Mouse (Mus musculus) kidney, postnatal 0 days (tissue): ENCODE data around the gene Tspan6. TPM values are rescaled to one million over a fixed set of nuclear protein-coding genes. Genes with fewer than 3 reads are reported as not detected.
A peak's percentile ranks its signal among the peaks of the same experiment; 100 is the strongest.

Experiments
- ATAC-seq: fragments of 200-750 bp; cut with Nextera tagmentation; replicated peaks from 2 replicates; pipeline ENCODE4 v1.8.0; 2017; ENCODE audit warnings: low read depth, moderate number of reproducible peaks, moderate TSS enrichment, moderate library complexity; ENCODE audit not compliant: low FRiP score
- DNase-seq: peaks from one replicate; pipeline ENCODE4 v3.0.0-alpha.2; 2016; ENCODE audit warnings: low spot score
- H3K27ac ChIP-seq: fragments of 300-500 bp; sonication (generic); 2 replicates; pipeline ENCODE4 v1.5.1; 2014; ENCODE audit warnings: mild to moderate bottlenecking
- H3K27me3 ChIP-seq: fragments of 300-500 bp; sonication (generic); 2 replicates; pipeline ENCODE4 v1.6.1; 2014; ENCODE audit warnings: low read length, mixed read lengths; ENCODE audit not compliant: insufficient read depth
- H3K36me3 ChIP-seq: fragments of 300-500 bp; sonication (generic); 2 replicates; pipeline ENCODE4 v1.6.1; 2014; ENCODE audit warnings: low read length, mixed read lengths; ENCODE audit not compliant: insufficient read depth
- H3K4me1 ChIP-seq: fragments of 300-500 bp; sonication (generic); replicated peaks from 2 replicates; pipeline ENCODE4 v1.6.1; 2014; ENCODE audit warnings: antibody characterized with exemption, low read length, mixed read lengths; ENCODE audit not compliant: insufficient read depth
- H3K4me2 ChIP-seq: fragments of 300-500 bp; sonication (generic); 2 replicates; pipeline ENCODE4 v1.6.1; 2014; ENCODE audit warnings: mild to moderate bottlenecking, low read length, moderate library complexity, mixed read lengths
- H3K4me3 ChIP-seq: fragments of 300-500 bp; sonication (generic); replicated peaks from 2 replicates; pipeline ENCODE4 v1.5.1; 2014; ENCODE audit warnings: low read depth, low read length
- H3K9ac ChIP-seq: fragments of 300-500 bp; sonication (generic); 2 replicates; pipeline ENCODE4 v1.6.1; 2014; ENCODE audit warnings: low read depth, low read length
- H3K9me3 ChIP-seq: fragments of 300-500 bp; sonication (generic); replicated peaks from 2 replicates; pipeline ENCODE4 v1.6.1; 2016; ENCODE audit warnings: low read length, inconsistent platforms, mixed read lengths
- CTCF ChIP-seq: IDR thresholded peaks from 2 replicates; pipeline ENCODE4 v1.5.1; 2016; ENCODE audit warnings: antibody characterized with exemption, low read depth, mild to moderate bottlenecking, moderate library complexity
- WGBS: fragments of 180-500 bp; shearing (Covaris S2); extraction: QIAGEN DNeasy Blood & Tissue Kit; methylation state at CpG from one replicate; pipeline ENCODE4 v1.1.7; 2014; 5-methylcytosine and 5-hydroxymethylcytosine counted together
- polyA plus RNA-seq: library from polyadenylated mRNA; unstranded; fragments of >200 nt; fragmentation: Nextera tagmentation; extraction: Ambion mirVana; gene quantifications from 2 replicates; pipeline ENCODE4 v1.2.1, GENCODE M21; 2015

The Tspan6 gene
- polyA plus RNA-seq = 141 and 146 TPM in 2 replicates

GRCm38 (mm10) chrX:133898014-133898542 is at the start of gene Tspan6:
TSS of gene Tspan6 (minus strand) at chrX:133898429.
- Histone ChIP-seq H3K36me3 (no peaks in the 10 kb centered on the region), H3K4me2 (peak within 1 kb of the TSS; percentile 60), H3K27ac (no peak within 1 kb of the TSS), H3K9ac (peak within 1 kb of the TSS; percentile 70), H3K4me3 (peak within 1 kb of the TSS; percentile 51), H3K4me1 (no peaks in the 10 kb centered on the region), H3K9me3 (no peaks in the 10 kb centered on the region), H3K27me3 (no peaks in the 10 kb centered on the region)
- DNase-seq = peak; percentile 91
- 27% methylated on average over 33 of the region's 33 CpGs for WGBS
- TF ChIP-seq CTCF = peak; percentile 62
- peak; percentile 82 for ATAC-seq

GRCm38 (mm10) chrX:133947427-133947826 is 49.2 kb upstream of the Tspan6 start:
- ATAC-seq = peak; percentile 63; the same call in 1 of the 2 replicates

GRCm38 (mm10) chrX:133939561-133939960 is 41.3 kb upstream of the Tspan6 start:
- DNase-seq (no peak), ATAC-seq (no peak)
- Histone ChIP-seq H3K4me1 (no peaks in the 10 kb centered on the region), H3K27ac (no peak overlapping the region), H3K27me3 (no peaks in the 10 kb centered on the region), H3K4me2 (no peak overlapping the region), H3K36me3 (no peaks in the 10 kb centered on the region), H3K9me3 (no peaks in the 10 kb centered on the region), H3K9ac (no peak overlapping the region), H3K4me3 (no peak overlapping the region)
- WGBS = 66% methylated on average over 1 of the region's 1 CpGs
- no peak for TF ChIP-seq CTCF

More at GRCm38 (mm10) chrX:133947427-133947826, 49.2 kb upstream of the Tspan6 start:
- no peaks in the 10 kb centered on the region for H3K27me3 ChIP-seq
- DNase-seq = peak; percentile 75
- H3K4me3 ChIP-seq = no peak overlapping the region
- no peak overlapping the region for H3K4me2 ChIP-seq
- no peaks in the 10 kb centered on the region for H3K9me3 ChIP-seq
- peak; percentile 97 for TF ChIP-seq CTCF
- no peak overlapping the region for H3K27ac ChIP-seq
- H3K9ac ChIP-seq = no peak overlapping the region
- no peaks in the 10 kb centered on the region for H3K36me3 ChIP-seq
- WGBS = 34% methylated on average over 3 of the region's 3 CpGs
- H3K4me1 ChIP-seq = no peaks in the 10 kb centered on the region

- 89% methylated on average over 4 of the region's 4 CpGs for WGBS
- Histone ChIP-seq H3K4me2 (no peak overlapping the region), H3K4me1 (no peaks in the 10 kb centered on the region), H3K36me3 (no peaks in the 10 kb centered on the region), H3K4me3 (no peak overlapping the region), H3K9ac (no peak overlapping the region), H3K27ac (no peak overlapping the region), H3K9me3 (no peaks in the 10 kb centered on the region), H3K27me3 (no peaks in the 10 kb centered on the region)
- ATAC-seq (no peak), DNase-seq (no peak)
- no peak for TF ChIP-seq CTCF
These were observed 38.5 kb upstream of the Tspan6 start for GRCm38 (mm10) chrX:133936605-133937225.

GRCm38 (mm10) chrX:133931302-133932013 is 33.2 kb upstream of the Tspan6 start:
- DNase-seq = peak; percentile 66

GRCm38 (mm10) chrX:133926760-133927159 is 28.5 kb upstream of the Tspan6 start:
- Histone ChIP-seq H3K9ac (no peak overlapping the region), H3K36me3 (no peaks in the 10 kb centered on the region), H3K4me2 (no peak overlapping the region), H3K27me3 (no peaks in the 10 kb centered on the region), H3K27ac (no peak overlapping the region), H3K4me1 (no peaks in the 10 kb centered on the region), H3K4me3 (no peak overlapping the region), H3K9me3 (no peaks in the 10 kb centered on the region)
- TF ChIP-seq CTCF = no peak
- DNase-seq (no peak), ATAC-seq (no peak)
- 77% methylated on average over 5 of the region's 5 CpGs for WGBS

More at GRCm38 (mm10) chrX:133931302-133932013, 33.2 kb upstream of the Tspan6 start:
- no peak overlapping the region for H3K4me3 ChIP-seq
- no peak overlapping the region for H3K4me2 ChIP-seq
- peak; percentile 72 for TF ChIP-seq CTCF
- H3K27ac ChIP-seq = no peak overlapping the region
- H3K27me3 ChIP-seq = no peaks in the 10 kb centered on the region
- H3K4me1 ChIP-seq = no peaks in the 10 kb centered on the region
- H3K9ac ChIP-seq = no peak overlapping the region
- 60% methylated on average over 12 of the region's 12 CpGs for WGBS
- ATAC-seq = no peak
- H3K36me3 ChIP-seq = no peaks in the 10 kb centered on the region
- H3K9me3 ChIP-seq = no peaks in the 10 kb centered on the region
